Mouse (Mus musculus) hindlimb bud, embryonic 11.5 days (tissue): ENCODE measurements around the gene Ppp3r2.

Experiments
- DNase-seq: peaks from one replicate; pipeline ENCODE4 v3.0.0-alpha.2; 2012; ENCODE audit warnings: low read depth, low spot score; ENCODE audit errors: extremely low spot score

The Ppp3r2 gene

DNA sequence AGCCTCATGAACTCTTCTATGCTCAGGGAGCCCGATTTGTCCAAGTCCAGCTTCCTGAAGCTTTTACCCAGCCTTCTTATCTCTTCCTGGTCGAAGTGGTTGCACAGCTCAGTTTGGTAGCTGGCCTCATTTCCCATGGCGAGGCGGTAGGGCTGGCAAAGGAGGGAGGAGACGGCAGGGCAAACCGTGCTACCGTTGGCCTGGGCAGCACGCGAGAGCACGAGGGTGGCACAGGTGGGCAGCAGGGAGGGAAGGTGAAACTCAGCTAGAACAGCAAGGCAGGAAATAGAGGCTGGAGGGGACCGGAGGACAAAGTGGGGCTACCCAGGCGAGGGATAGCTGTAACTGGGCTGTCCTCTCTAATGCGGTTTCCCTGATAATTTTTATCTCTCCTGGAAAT lies at the start of gene Ppp3r2:
Ppp3r2 (minus strand) TSS at position 213 of the 400 bp plus-strand sequence.
- DNase-seq: no peak

DNA sequence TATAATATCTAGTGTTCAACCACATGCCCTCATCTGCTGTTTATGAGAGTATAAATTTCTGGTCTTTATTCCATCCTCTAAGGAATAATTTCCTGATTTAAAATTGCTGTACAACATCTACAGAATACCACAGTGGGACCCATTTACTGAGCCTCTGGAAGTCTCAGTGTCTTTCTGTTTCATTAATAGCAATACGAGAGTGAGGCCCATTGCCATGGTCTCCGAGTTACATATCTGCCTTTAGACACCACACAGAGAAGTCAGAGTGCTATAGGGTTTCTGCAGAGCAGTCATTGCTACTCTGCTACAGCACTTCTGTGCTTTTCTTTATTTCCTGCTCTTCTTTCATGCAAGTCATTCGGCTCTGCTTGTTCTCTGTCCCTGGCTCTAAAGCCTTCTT lies 47.5 kb upstream of the Ppp3r2 start:
- DNase-seq: no peak

DNA sequence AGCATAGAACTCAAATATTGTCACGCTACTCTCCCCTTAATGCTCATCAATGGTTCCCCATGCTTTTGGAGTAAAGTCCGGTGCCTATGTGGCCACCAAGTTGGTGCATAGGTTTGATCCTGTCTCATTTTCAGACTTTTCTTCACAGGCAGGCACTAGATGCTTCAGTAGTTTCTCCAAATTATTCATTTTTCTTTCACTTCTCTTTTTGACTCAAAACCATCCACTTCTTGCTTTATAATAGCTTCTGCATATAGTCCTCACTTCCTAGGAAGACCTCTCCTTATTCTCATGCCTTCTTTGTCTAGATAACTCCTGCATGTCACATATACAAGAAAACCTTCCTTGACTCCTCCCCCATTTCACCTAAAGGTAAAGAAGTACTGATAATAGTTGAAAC lies 42.1 kb upstream of the Ppp3r2 start:
- DNase-seq: no peak

DNA sequence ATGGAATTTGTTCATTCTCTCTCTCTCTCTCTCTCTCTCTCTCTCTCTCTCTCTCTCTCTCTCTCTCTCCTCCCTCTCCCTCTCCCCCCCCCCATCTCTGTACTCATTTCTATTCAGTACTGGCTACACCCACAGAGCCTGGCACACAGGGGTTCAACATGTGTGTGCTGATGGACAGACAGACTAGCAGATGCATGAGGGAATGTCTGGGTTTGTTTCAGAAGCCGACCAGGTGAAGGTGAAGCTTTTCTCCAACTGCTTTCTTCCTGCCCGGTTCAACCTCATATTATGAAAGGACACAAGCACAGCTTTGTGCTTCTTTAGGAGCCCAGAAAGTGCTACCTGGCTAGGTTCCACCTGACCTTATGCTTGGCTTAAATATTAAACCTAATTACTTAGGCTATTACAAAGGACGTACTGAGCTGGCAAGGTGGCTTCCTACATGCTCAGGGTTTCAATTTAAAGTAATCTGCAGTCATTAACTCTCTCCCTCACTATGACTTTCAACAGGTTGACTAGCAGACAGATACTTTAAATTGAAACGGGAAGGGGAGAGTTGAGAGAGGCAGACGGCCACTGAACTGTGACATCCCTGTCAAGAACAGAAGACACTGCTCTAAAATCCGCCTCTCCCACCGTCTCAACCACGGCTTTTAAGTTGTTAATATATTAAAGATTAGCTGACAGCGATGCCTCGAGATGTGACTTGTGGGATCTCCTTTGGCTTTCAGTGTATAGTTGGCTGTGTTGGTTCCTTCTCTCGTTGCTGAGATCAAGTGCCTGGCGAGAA lies 9.8 kb upstream of the Ppp3r2 start:
- no peak for DNase-seq

DNA sequence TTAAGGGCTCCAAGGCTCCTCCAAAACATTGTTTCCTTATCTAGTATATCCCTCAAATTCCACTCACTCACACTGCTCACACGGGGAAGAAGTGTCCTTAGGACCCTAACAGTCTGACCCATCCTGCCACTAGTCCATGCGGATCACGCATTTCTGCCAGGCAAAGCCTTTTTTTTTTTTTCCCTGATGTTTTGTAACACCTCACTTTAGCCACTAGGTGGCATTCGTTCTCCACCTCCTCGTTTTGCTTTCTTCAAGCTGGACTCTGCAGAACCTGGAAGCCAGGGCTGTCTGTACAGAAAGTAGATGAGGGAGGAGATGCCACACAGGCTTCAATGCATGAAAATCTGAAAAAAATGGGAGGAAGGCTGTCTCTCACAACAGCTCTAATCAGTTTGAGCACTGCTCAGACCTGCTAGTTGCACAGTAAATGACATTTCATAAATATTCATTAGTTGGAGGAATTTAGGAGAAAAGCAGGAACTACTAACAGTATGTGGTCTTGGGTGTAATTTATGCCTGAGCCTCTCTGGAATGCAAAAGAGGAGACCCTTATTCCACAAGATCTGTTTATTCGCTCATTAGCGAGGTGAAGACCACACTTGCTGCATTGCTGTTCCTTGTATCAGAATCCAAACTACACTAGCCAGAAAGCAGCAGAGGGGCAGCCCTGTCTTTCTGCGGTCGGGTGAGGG lies 6.9 kb upstream of the Ppp3r2 start:
- DNase-seq: peak; percentile 58

DNA sequence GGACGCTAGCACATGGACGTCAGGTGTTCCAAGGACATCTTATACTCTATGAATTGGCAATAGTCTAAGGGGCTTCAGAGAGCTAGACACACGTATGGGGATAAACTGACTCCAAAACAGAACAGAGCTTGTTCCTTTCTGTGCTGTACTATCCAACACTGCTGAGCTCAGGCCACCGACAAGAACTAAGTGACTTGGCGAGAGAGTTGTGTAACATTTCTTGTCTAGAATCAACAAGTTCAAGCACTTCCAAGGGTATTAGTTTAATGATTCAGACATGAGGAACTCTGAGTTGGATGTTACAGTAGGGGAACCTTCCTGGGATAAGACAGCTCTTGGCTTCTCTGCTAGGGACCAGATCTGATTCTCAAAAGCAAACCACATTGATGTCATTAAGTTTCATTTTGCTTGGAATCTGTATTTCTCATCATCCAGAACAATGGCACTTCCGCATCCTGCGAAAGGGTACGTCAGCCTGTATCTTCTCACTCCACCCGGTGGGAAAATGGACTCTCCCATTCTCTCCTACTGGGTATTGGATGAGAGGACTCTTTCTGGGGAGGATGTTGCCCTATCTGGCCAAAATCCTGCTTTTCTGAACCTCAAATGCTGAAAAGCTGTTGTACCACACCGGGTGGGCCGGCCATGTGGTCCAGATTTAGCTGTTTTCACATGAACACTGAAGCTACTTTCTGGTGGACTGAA lies 1.5 kb downstream of the Ppp3r2 start:
- no peak for DNase-seq

DNA sequence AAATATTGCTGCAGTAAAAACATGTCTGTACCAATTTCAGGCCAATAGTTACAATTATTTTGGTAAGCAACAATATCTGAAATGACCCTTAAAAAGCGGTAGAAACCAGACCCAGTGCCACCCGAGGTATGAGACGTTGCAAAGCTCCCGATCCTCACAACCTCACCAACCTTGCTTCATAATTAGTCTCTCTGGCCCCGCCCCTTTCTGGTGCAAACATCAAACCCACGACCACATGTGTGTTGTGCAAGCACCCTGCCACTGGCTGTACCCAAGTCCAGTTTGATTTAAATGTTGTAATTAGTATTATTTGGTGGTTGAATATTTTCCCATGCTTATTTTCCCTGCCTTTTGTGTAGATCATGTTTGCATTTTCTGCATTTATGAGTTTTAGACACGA lies 5.0 kb downstream of the Ppp3r2 start:
- DNase-seq: no peak

DNA sequence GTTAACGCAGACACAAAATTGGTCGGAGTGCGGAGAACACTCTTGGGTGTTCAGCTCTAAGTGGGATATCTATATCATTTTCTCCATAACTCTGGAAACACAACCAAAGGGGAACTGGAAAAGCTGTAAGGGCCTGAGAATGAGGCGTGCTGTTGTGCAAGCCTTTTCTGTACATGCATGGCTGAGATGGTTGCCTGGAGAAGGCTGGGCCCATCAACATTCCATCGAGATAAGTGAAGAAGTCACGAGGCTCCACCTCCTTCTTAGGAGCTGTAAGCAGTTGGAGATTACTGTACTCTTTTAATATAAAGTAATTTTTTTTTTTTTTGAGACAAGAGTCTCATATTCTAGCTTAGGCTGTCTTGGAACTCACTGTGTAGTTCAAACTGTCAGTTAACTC lies 5.8 kb downstream of the Ppp3r2 start:
- no peak for DNase-seq

DNA sequence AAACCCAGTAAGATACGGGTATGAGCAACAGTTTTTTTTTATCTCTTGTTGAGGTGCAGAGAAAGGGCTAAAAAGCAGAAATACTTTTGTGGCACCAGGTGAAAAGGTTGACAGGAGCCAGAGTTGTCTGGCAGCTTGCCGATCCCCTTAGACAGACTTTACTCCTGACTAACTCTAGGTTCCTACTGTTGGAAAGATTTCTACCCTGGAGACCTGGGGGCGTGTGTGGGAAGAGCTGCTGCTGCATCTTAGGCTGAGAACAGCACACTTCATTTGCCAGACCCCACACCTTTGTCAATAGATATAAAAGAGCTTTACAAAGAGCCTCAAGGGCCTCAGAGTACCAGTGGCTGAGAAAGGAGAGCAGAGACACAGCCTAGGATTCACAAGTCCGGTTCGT lies 17.0 kb downstream of the Ppp3r2 start:
- DNase-seq: no peak

DNA sequence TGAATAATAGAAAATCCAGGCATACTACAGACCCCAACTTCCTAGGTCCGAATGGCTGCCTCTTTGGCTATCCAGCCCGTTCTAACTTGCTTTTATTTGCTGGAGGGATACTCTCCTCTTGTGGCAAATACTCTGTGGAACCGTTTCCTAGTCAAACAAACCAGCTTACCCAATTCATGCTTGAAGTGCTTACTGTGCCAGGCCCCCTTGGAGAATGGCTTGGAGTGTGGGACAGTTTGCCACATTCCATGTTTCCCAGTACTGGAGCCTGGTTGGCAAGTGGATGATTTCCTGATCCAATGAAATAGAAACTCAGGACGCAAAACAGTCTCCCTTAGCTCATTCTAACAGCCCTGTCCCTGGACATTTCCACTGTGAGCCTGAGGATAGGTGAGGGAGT lies 19.6 kb downstream of the Ppp3r2 start:
- DNase-seq: no peak

DNA sequence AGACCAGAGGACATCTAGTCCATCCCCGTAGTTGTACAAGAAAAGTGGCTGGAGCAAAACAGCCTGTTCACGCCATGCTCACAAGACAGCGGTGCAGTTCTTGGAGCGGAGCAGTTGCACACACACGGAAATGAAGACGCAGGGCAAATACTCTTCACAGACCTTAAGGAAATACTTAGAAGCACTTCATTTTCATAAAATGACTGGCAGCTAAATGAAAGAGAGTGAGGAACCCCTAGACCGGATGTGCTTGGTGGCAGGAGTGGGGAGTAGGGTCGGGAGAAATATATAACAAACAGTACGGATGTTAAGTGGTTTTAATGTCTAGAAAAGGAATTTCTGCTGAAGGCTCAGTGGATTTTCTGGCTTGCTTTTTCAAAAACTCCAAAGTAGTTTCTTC lies 20.2 kb downstream of the Ppp3r2 start:
- no peak for DNase-seq

DNA sequence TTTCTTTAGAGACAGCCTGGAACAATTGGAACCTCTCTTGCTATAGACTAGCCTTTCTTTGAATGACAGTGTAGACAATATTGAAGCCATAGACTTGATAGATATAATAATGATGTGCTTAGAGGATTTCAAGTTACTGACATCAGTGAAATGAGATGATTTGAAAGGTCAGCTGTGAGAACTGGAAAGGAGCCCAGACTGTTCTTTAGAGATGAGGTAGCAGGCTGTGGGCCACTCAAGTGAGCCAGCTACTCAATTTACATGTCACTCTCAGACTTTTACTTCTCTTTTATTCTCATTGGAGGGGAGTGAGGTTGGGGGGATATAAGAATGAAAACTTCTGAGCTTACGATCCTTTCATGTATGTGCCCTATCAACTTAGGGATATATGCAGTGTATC lies 22.4 kb downstream of the Ppp3r2 start:
- no peak for DNase-seq

DNA sequence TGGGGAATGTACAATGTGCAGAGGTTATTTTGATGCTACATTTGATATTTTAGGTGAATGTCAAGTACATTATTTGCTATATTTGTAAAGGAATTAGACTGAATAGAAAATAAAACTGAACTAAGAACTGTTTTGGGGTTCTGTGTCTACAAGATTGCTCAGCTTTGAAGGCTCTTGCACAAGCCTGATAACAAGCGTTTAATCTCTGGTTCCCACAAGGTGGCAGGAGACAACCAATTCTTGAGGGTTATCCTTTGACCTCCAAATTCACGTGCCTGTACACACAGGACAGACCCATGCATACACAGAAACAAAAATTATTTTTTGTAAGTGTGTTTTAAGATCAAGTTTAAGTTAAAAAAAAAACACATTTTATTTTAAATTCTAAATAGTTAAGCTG lies 41.9 kb downstream of the Ppp3r2 start:
- DNase-seq: no peak

DNA sequence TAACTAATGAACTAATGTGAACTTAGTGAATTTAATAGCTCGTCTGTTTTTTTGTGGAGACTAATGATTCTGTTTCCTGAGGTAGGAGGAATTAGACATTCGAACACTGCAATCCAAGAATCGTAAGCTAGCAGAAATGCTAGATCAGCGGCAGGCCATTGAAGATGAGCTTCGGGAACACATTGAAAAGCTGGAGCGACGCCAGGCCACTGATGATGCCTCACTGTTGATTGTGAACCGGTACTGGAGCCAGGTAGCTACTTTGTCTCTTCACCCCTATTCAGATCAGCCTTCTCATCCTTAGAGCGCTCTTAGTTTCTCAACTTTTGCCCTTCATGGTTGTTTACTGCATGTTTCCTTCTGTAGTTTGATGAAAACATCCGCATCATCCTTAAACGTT lies 44.0 kb downstream of the Ppp3r2 start:
- no peak for DNase-seq

DNA sequence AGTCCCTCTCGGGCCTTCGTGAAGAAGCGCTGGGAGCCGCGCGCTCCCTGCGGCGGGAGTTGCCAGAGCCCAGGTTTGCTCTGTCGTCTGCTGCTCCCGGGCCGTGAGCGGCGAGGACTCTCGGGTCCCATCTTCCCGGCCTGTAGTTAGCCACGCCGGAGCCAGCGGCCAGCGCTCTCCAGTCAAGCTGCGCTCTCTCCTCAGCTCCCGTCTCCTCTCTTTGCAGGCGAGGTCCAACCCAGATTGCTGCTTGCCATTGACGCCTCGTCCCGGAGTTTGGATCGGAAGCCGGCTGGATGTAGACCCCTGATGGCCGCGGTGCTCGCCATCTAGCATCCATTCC lies 49.7 kb downstream of the Ppp3r2 start:
- DNase-seq: no peak

DNA sequence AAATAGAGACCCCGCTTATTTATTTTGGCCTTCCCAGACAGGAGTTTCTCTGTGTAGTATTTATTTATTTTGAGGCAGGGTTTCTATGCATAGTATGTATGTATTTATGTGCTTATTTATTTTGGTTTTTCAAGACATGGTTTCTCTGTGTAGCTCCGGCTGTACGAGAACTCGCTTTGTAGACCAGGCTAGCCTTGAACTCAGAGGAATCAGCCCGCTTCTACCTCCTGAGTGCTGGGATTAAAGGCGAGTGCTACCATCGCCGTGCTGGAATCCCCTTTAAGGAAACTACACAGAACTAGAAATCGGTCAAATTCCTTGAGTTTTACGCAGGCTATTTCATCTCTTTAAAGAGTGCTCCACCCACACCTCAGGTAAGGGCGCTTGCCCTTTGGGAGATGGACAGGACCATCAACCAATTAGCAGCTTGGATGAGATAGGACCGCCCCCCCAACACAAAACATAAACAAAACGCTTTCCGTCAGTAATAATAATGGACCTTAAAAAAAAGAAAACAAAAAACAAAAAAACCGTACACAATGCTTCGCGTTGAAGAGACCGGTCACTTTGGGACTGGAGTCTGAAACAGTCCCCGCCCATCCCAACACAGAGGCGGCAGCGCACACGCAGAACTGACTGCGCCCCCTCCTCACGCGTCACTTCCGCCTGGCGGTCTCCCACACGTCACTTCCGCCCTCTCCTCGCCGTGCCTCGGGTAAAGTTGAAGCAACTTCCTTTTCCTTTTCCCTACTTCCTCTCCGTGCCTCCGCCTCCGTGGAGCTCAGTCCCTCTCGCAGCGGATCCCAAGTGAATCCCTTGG lies 50.3 kb downstream of the Ppp3r2 start, which contains the start of gene Rnf20:
Rnf20 (plus strand) TSS at position 688 of the 820 bp plus-strand sequence.
- DNase-seq: peak; percentile 92

DNA sequence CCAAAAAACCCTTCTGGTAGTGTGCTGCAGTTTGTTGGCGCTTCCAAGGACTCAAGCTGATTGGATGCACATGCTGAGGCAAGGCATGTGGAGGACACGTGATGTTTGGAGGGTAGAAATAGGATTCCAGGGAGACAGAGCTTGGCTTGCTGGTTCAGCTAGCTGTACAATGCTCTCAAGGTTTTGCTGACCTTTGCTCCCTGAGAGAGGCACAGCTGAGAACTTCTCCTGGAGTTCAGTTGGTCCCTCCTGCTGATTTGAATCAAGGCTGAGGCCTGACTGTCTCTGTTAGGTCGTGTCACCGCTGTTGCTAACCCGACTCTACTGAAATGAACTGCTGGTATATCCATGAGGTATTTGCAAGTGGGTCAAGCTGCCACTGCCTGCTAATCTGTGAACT lies 52.9 kb downstream of the Ppp3r2 start:
- no peak for DNase-seq
